Mouse (Mus musculus) heart, adult 2 months (tissue): ENCODE measurements around the gene Soga1.

Source experiments
- CTCF ChIP-seq: fragments of 200-600 bp; IDR thresholded peaks from 2 replicates; pipeline ENCODE4 v1.8.1; 2022; ENCODE audit warnings: antibody characterized with exemption, mild to moderate bottlenecking, moderate library complexity
- EP300 ChIP-seq: fragments of 200-500 bp; IDR thresholded peaks from 2 replicates; pipeline ENCODE4 v1.6.1; 2011; ENCODE audit warnings: low read depth, low read length, control low read depth; ENCODE audit not compliant: insufficient read depth
- POLR2A ChIP-seq: fragments of 200-500 bp; IDR thresholded peaks from 2 replicates; pipeline ENCODE4 v1.6.1; 2011; ENCODE audit warnings: mild to moderate bottlenecking, low read depth, low read length, control low read depth; ENCODE audit not compliant: insufficient read depth

GRCm38 (mm10) chr2:156970253-156970652 lies 108.8 kb downstream of the Soga1 start:
- no peak for TF ChIP-seq POLR2A
- TF ChIP-seq CTCF, result no peak
- no peak for TF ChIP-seq EP300
